Mouse (Mus musculus): ENCODE measurements at regions not wholly inside any gene's neighbourhood (a gene's known extent, or its start where the extent isn't known, plus 50 kb on each side); places are given as distances from the start of the nearest gene placed in this dataset.

DNA sequence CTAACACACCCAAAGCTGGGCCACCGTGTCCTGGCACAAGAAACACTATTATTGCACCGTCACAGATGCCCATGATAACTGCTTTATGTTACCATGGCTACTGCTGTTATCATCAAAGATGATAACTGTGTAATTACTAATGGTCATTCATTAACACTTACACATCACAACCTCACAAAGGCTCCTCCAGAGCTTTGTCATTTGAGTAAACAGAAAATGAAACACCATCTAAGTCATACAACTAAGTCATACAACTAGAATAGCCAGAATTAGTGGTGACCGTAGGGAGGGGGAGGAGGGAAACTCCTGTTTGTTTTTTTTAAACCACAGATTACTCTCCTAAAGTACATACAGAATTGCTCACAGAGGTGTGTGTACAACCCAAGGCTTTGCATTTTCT lies 111.4 kb upstream of the Ofcc1 start:
- no peak for DNase-seq

DNA sequence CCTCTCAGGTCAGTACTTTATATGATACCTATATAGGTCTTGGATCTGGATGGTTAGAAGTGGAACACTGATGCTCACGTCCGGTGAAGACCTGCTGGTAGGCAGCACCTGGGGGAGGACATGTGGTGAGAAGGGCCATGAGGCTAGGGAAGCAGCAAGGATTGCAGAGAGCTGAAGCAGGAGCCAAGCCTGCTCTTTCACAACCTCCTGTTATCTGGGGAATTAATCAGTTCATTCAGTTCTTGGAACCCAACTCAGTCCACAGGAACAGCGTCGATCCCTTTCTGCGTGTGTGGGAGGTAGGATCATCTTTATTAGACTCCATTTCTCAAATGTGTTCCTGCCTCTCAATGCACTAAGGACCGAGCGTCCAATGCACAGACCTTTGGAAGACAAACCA lies 107.9 kb upstream of the Ofcc1 start:
- DNase-seq = no peak

DNA sequence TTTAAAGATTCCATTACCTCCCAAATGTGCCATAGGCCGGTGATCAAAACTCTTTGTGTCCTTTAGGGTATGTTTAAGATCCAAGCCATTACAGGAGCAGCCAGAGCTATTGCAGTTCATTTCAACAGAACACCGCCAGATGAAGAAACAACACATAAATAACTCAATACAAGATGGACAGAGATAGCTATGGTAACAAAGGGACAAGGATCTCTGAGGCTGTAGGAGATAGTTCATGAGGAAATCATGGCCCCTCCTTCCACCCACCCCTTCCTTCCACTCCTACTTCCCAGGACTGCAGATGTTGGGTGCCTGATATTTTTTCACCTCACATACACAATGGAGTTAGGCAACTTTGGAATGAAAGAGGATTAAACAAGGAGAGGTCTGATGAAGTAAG lies 92.1 kb upstream of the Ofcc1 start:
- DNase-seq = no peak

DNA sequence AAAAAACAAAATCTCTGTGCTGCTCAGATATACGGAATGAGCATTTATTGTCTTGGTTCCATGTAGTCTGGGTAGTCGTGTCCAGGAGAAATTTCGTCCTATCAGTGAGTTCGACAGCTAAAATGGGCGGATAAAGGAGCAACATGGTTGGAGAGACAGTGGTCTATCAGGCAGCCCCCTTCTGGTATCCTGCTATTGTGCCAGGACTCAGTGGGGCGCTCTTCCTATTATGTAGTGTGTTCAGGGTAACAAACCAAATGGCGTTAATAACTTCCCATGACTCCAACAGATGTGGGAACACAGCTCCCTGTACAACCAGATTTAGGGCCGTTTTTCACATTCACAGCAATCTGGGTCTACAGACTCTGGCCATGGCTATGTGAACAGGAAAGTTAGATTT lies 68.6 kb upstream of the Ofcc1 start:
- no peak for DNase-seq

DNA sequence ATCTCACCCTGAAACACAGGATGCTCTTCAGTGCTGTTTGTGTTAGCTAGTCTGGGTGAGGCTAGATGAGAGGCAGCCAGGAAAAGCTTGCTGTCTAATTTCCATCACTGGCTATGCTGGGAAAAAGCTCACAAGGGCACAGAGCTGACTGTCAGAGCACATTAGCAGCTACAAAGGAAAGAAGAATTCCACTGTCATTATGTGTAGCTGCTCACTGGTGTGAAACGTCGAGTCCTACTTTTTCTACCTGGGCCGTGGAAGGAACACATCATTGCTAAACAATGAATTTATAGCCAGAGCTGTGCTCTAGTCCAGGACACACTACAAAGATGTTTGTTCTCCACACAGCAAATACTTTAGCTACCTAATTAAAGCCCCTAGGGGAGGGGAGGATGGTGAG lies 61.8 kb upstream of the Ofcc1 start:
- DNase-seq = no peak

DNA sequence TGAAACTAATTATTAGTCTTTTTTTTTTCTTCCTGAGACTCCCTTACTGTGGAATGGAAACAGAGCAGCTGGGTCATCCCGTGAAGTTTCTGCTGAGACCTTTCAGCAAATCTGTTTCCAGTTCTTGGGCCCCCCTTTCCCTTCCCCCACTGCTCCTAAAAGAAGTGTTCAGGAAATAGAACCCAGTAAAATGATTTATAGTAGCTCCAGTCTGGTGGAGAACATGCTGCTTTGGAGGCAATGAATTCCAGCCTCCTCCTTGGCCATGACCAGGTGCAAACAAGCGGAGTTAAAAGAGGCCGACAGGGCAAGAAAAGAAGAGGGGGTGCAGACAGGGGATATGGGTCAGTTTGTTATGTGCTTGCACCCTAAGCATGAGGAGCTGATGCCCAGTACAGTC lies 56.6 kb upstream of the Ofcc1 start:
- DNase-seq = no peak

DNA sequence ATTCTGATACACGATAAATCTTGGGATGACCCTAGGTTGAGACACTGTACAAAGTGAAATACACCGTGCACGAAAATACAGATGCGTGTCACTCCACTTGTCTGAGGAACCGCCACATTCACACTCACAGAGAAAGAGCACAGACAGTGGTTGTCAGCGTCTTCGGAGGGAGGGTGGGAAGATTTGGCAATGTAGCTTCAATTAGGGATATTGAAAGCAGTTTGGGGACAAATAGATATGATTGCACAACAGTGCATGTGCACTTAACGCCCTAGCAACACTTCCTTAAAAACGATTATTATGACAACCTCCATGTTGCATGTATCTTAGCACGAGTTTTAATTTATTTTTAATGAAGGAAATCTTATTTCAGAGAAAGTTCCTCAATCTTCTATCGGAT lies 51.8 kb upstream of the Ofcc1 start:
- no peak for DNase-seq
